Mouse (Mus musculus): ENCODE results near the gene Ccdc33.

GRCm38 (mm10) chr9:58055666-58056065 is 63.0 kb downstream of the Ccdc33 start:
- TF ChIP-seq RAD21 (IDR thresholded peaks at IDR 0.05; ENCODE audit: low read depth, low read length): no peak
- TF ChIP-seq JUN (IDR thresholded peaks at IDR 0.05; ENCODE audit: insufficient read depth, low read depth, low read length): no peak
- TF ChIP-seq UBTF (IDR thresholded peaks at IDR 0.05; ENCODE audit: low read depth, low read length): no peak
- no peak for TF ChIP-seq CTCF (conservative IDR thresholded peaks at IDR 0.05 in 1 of 2, IDR thresholded peaks at IDR 0.05 in 1 of 2; ENCODE audit: low read depth in 2 of 2, low read length in 2 of 2)
- no peak for TF ChIP-seq NELFE (IDR thresholded peaks at IDR 0.05; ENCODE audit: low read depth, low read length)
- TF ChIP-seq EP300 (IDR thresholded peaks at IDR 0.05; ENCODE audit: low read length): no peak
- no peak for TF ChIP-seq ETS1 (conservative IDR thresholded peaks at IDR 0.05; ENCODE audit: low read depth, low read length)
- TF ChIP-seq POLR2AphosphoS2 (IDR thresholded peaks at IDR 0.05; ENCODE audit: low read depth, low read length): no peak

All from CH12.LX (cell line).